ENCODE assay signal across 17 mouse cellular contexts in genomic region chr9:68970074-68970473, GRCm38 (mm10).
"Had no signal": no experiment of that assay in that cellular context is flagged by ENCODE, and none has a peak within 500 bp of the region (broad histone marks: within the 10 kb centered on the region; RNA-seq: fewer than 3 reads in every experiment).

No protein-coding gene starts in this region.

- DNase-seq: gastrocnemius, adult 2 months; gastrocnemius, postnatal 10 days; gastrocnemius, postnatal 25 days; heart, adult 18-20 months; heart, postnatal 10 days; heart, postnatal 4 days; kidney, adult 11 months; kidney, adult 2 months; kidney, adult 9 months; kidney, postnatal 14 days; kidney, postnatal 36 days; layer of hippocampus, adult 9-11 months; layer of hippocampus, postnatal 36 days; left cerebral cortex, postnatal 4 days had no signal

- ATAC-seq: hindbrain, embryonic 16.5 days; intestine, embryonic 16.5 days; liver, embryonic 12.5 days had no signal
